Mouse (Mus musculus) kidney, adult 2 months (tissue): Measurements from ENCODE around the gene Il13.

Source experiments
- CTCF ChIP-seq: fragments of 200-500 bp; conservative IDR thresholded peaks from 2 replicates; pipeline ENCODE4 v1.5.1; 2011; ENCODE audit warnings: low read depth, mild to moderate bottlenecking, control low read depth, low read length, moderate library complexity, mixed read lengths; ENCODE audit not compliant: insufficient read depth, insufficient read length
- POLR2A ChIP-seq: fragments of 200-500 bp; IDR thresholded peaks from one replicate; pipeline ENCODE4 v1.6.1; 2011; ENCODE audit warnings: low read depth, low read length, control low read depth

DNA sequence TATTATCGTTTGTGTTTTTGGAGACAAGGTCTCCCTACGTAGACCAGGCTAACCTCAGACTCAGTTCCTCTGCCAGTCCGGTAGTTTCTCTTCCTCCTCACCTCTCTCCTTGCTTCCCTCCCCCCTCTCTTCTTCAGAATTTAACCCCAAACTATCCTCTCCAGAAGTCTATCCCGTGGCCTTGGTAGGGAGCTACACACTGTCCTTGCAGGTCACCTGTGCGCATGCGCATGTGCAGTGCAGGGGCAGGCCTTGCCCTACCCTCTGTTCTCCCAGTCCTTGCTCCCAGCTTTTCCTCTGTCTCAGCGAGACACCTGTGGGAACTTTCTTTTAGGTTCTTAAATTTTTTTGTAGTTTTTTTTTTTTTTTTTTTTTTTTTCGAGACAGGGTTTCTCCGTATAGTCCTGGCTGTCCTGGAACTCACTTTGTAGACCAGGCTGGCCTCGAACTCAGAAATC is 3.3 kb upstream of the Il13 start:
- TF ChIP-seq CTCF (no peak), POLR2A (no peak)
